Mouse (Mus musculus) embryo, embryonic 9.5 days (tissue): ENCODE measurements around the gene Sirt6.
"Not testable (repeated sequence)": the region's sequence is repeated elsewhere in the genome, so short reads cannot be mapped to it uniquely, and the experiment has no call there.

ENCODE experiments used
- DNase-seq: peaks from one replicate; pipeline ENCODE4 v3.0.0-alpha.2; 2017; ENCODE audit errors: extremely low spot score

Gene Sirt6

GRCm38 (mm10) chr10:81626994-81627835 lies at the start of gene Sirt6:
Sirt6 (minus strand) TSS chr10:81627797.
- peak; percentile 91 for DNase-seq

GRCm38 (mm10) chr10:81656174-81656573 lies 28.6 kb upstream of the Sirt6 start:
- DNase-seq = no peak

- DNase-seq = no peak
Measured at GRCm38 (mm10) chr10:81655178-81655577, 27.6 kb upstream of the Sirt6 start.

GRCm38 (mm10) chr10:81648803-81649775 lies 21.5 kb upstream of the Sirt6 start, which contains the start of gene Gm10778:
Gm10778 (plus strand) TSS chr10:81649059.
- DNase-seq = peak; percentile 89

DNA sequence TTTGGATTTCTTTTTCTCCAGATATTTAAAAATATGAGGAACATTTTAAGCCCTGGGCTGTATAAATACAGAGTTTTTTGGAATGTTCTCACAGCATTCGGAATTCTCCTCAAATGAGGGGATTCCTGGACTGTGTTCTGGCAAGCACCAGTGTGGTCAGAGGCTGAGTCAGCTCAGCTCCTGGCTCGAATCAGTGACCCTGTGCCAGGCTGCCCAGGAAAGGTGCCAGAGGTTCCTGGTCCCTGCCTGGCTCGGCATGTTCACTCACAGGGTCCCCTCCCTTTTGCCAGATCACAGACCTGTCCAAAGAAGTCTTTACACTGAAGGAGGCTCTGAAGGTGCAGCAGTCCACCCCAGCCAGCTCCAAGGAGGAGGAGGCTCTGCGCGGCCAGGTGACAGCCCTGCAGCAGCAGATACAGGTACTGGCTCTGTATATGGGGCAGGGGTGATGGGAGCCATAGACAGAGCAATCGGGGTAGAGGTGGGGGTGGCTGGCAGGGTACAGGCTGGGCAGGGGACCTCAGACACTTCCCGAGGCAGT lies 18.5 kb upstream of the Sirt6 start:
- no peak for DNase-seq

GRCm38 (mm10) chr10:81645391-81645790 lies 17.8 kb upstream of the Sirt6 start:
- no peak for DNase-seq

DNA sequence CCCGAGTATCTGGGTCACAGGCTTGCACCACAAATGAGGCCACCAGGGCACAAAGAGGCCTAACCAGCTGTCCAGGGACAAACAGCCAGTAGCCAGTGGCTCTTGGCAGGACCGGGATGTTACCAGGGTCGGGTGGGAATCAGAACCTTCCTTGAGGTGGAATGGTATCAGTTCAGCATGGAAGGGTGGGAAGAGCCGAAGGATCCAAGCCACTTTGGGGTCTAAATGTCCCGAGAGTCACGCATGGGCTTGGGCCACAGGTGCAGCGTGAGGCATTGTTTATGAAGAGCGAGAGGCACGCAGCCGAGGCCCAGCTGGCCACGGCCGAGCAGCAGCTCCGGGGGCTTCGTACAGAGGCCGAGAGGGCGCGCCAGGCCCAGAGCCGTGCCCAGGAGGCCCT lies 17.1 kb upstream of the Sirt6 start:
- DNase-seq = no peak

- no peak for DNase-seq
Measured at GRCm38 (mm10) chr10:81644162-81644561, 16.6 kb upstream of the Sirt6 start.

DNA sequence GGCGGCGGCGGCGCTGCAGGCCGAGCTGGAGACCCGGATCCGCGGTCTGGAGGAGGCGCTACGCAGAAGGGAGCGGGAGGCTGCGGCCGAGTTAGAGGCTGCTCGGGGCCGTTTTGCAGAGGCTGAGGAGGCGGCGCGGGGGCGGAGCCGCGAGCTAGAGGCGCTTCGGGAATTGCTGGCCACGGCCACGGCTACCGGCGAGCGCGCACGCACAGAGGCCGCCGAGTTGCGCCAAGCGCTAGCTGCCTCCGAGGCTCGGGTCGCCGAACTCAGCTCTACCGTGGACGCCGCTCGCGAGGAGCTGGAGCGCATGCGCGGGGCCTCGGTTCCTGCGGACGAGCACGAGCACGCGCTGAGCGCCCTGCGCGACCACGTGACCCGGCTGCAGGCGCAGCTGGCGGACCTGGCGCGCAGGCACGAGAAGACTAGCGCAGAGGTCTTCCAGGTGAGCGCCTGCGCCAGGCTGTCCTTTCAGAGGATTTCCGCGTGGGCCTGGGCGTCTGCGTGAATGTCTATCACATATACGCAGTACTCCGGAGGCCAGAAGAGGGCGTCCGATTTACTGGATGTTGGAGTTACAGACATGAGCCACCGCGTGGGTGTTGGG lies 16.0 kb upstream of the Sirt6 start:
- DNase-seq = peak; percentile 93

DNA sequence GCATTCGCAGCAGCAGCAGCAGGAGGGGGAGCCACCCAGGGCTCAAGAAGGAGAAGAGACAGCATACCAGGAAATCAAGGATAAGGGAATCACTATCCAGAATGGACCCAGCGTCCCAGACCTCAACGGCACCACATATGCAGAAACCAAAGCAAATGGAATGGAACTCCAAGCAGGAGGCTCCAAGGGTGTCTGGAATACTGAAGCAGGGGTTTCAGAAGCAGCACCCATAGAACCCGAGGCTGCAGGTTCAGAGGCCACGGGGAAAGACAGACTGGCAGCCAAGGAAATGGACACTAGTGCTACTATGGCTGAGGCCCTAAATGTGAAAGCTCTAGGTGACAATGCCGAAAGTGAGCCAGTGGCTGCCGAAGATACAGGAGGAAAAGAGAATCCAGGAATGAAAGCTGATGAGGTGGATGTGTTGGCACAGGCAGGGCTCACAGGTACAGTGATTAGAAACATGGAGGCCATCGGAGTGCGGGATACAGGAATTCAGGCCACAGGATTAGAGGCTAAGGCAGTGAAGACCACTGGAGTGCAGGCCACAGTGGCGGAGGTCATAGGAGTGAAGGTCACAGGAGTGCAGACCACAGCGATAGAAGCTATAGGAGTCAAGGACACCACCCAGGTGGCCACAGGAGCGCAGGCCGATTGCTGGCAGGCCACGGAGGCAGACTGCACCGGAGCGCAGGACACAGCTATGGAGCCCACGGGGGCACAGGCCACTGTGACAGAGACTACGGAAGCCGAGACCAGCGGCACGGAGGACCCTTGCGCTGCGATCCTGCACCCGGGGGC lies 15.3 kb upstream of the Sirt6 start:
- DNase-seq = no peak

DNA sequence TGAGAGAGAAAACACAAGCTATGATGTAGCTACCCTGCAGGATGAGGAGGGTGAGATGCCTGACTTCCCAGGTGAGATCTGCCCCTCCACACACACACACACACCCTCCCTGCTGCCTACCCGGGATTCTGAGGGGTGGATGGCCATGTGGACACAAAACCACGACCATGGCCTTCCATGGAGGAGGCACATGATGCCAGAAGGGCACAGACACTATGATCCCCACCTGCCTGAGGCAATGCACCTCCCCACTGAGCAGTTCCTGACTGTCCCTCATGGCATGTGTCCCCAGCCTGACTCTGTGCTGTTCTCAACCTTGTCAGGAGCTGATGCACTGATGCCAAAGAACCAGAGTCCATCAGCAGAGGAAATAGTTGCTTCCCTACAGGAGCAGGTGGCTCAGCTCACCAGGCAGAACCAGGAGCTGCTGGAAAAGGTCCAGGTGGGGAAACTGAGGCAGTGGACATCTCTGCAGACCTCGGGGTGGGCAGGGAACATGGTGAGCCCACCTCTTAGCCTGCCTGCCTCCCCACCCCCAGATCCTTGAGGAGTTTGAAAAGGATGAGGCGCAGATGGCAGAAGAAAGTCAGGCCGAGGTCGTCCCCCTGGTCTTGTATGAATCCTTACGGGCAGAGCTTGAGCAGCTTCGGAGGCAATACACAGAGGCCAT lies 14.5 kb upstream of the Sirt6 start:
- no peak for DNase-seq

DNA sequence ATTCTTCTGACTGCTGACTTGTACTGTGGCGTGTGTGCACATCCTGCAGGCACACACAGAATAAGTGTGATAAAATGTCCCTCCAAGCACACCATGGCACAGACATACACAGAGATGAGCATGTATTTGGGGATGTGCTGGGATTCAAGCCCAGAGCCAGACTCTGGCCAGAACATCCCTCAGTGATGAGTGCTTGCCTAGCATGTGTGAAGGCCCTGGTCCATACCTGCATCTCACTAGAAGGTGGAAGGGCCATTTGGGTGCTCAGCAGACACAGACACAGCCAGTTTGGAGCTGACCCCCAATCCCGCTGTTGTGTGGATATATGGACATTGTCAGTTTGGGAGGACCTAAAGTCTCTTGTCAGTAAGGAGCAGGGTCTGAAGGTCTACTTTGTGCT lies 14.0 kb upstream of the Sirt6 start:
- no peak for DNase-seq

GRCm38 (mm10) chr10:81640825-81641224 lies 13.2 kb upstream of the Sirt6 start:
- DNase-seq = not testable (repeated sequence)

- DNase-seq = no peak
Measured at GRCm38 (mm10) chr10:81638101-81638500, 10.5 kb upstream of the Sirt6 start.

DNA sequence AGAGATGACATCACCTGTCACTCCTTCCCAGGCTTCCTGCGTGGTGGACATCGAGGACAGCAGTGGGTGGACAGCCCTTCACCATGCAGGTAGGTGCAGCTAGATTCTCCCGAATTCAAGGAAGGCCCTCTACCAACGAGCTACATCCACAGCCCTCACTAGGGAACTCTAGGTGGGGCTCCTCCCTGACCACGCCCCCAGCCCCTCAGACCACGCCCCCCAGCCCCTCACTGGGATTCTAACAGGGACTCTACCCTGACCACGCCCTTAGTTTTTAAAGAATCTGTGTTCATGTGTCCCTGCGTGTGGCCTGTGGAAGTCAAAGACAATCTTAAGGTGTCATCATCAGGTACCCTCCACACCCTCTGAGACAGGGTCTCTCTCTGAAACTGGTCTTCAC lies 8.7 kb upstream of the Sirt6 start:
- DNase-seq = no peak

- peak; percentile 89 for DNase-seq
Measured at GRCm38 (mm10) chr10:81633253-81634099, 5.9 kb upstream of the Sirt6 start.

GRCm38 (mm10) chr10:81628390-81628789 lies 793 bp upstream of the Sirt6 start, which contains the start of gene Ankrd24:
Ankrd24 (plus strand) TSS chr10:81628540.
- DNase-seq = no peak

GRCm38 (mm10) chr10:81627836-81628220 lies 231 bp upstream of the Sirt6 start:
- DNase-seq = no peak
